Mouse (Mus musculus) mesoderm, embryonic 11.5 days (tissue): Measurements from ENCODE around the gene Olfr998.
"Not testable (repeated sequence)": the region's sequence is repeated elsewhere in the genome, so short reads cannot be mapped to it uniquely, and the experiment has no call there.

ENCODE experiments used
- DNase-seq: peaks from one replicate; pipeline ENCODE4 v3.0.0-alpha.2; 2012; ENCODE audit warnings: low read depth, low spot score

Gene Olfr998

GRCm38 (mm10) chr2:85588648-85589047 lies at the start of gene Olfr998:
Gene Olfr998, plus strand, starts transcription at chr2:85588948.
- DNase-seq, result not testable (repeated sequence)

DNA sequence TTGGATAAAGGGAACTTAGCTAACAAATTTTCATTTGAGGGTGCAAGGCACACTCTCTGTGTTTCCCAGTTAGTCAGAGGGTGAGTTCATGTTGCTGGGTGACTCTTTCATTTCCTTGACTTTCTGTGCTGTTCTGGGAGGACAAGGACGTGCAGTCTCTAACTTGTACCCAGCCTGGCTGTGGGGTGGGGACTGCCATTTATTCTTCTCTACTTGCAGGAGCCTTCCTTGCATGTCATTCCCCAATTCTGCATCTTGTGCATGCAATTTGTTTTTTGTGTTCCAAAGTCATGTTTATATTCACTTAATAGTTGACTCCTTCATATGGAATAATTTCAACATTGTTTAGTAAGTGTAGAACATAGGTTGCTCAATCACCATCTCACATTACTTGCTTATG lies 33.9 kb upstream of the Olfr998 start:
- DNase-seq, result no peak

DNA sequence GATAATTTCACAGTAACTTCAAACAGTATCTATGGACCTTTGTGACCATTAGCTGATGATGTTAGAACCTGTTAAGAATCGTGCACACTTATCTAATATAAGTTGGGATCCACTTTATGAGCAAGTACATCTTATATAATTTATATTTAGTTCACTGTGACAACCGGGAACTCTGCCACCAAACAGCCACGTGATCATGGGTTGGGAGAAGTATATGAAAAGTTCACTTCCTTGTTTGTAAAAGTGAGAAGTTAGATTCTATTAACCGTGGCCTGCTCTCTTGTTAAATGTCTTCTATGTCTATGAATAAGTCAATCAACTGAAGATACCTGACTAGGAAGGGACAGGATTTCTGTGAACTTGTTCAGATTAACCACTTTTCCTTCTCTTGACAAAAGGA lies 28.5 kb upstream of the Olfr998 start:
- DNase-seq, result no peak

- peak; percentile 61 for DNase-seq
These were observed 27.6 kb upstream of the Olfr998 start for GRCm38 (mm10) chr2:85561187-85561586.

DNA sequence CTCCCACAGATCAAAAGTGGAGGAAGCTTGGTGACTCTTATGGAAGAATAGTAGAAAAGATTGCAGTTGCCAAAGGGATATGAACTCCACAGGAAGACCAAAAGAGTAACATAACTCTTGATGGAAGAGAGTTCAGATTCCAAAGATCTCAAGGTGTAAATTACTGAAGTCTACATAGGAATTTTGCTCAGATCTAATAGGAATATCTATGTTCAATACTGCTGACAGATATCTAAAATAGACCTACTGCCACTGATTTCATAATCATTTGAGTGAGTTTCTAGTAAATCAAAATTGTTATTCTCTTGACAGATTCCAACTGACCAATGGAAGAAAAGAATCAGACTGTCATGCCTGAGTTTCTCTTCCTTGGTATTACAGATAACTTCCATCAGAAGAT lies 9.8 kb upstream of the Olfr998 start, which contains the start of gene Olfr996:
Gene Olfr996, plus strand, starts transcription at position 301 of the 400 bp plus-strand sequence.
- no peak for DNase-seq

GRCm38 (mm10) chr2:85611803-85612202 lies 23.1 kb downstream of the Olfr998 start, which contains the start of gene Olfr1000:
Gene Olfr1000, minus strand, starts transcription at chr2:85611903.
- no peak for DNase-seq
